Mouse (Mus musculus) adrenal gland, adult 8-10 months (tissue): ENCODE measurements at regions not wholly inside any gene's neighbourhood (a gene's known extent, or its start where the extent isn't known, plus 50 kb on each side); places are given as distances from the start of the nearest gene placed in this dataset.

Source experiments
- DNase-seq: peaks from one replicate; pipeline ENCODE4 v3.0.0; 2022

DNA sequence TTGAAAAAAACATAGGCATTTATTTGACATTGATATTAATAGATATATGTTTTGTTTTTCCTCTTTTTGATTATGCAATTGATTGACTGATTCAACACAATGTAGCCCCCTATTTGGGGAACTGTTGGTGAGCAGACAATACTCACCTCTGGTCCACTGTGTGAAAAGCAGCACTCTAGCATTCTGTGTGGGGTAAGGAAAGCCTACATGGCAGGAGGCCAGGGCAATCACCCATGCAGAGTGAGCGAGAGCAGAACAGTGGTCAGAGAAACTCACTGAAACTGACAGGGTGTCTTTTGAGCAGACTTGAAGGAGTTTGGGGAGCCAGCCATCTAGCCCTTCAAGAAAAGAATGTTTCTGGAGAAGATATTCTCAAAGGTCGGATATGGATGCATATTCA is 73.2 kb upstream of the Azi2 start:
- DNase-seq: no peak

DNA sequence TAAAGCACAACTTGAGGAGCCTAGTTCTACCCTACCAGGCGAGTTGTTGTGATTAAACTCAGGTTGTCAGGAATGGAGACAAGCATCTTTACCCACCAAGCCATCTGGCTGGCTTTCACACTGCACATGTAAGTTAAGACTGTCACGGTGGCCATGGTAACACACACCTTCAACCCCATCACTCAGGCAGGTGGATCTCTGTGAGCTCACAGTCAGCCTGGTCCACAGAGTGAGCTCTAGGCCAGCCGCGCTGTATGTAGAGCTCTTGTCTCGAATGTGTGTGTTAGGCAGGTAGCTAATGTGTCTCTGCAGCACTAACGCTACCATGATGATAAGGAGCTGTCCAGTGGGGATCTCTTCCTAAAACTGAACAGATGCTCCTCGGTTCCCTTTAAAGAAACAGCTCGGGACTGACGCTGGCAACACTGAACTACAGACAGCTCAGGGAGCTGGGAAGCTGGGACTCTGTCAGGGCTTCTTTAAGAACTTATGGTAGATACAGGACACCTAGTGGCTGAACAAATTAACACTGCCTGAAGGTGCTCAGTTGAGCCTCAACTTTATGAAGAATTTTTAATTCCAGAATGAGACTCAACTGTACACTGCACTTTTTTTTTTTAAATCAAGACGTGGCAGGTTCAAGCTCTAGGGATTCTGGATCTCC is 73.8 kb upstream of the Azi2 start:
- peak; percentile 6 for DNase-seq

DNA sequence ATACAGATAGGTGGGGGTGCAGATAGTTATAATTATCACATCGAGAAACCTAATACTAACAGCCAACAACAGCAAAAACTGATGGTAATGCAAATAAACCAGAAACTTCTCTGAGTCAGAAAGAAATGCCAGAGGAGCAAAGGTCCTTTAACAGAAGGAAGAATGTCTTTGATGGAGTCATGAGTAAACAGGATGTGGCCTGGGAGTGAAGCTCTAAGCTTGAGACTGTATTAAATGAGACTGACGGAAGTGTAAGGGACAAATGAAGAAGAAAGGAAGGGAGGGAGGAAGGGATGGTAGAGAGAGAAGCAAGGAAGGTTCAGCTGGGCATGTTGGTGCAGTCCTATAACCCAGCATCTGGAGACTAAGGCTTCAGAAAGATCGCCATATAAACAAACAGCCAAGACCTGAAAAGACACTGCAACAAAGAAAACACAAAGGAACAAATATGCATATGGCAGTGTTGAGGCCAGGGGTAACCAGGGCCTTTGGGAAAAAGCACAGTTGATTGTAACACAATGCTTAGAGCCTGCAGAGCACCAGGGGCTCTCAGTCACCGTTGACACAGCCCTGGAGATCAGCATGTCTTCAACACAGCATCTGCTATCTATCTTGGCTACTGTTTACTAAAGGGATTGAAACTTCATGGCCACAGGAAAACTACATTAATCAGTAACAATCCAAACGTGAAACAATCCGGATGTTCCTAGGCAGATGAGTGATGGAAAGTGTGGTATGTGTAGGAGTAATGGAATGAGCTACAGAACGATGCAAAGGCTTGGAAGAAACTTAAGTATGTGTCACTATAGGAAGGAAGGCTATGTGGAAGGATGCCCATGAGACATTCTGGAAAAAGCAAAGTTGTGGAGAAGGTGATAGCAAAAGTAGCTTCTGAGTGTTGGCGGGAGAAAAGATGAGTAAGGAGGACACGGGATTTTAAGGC is 77.9 kb upstream of the Azi2 start:
- DNase-seq: no peak

DNA sequence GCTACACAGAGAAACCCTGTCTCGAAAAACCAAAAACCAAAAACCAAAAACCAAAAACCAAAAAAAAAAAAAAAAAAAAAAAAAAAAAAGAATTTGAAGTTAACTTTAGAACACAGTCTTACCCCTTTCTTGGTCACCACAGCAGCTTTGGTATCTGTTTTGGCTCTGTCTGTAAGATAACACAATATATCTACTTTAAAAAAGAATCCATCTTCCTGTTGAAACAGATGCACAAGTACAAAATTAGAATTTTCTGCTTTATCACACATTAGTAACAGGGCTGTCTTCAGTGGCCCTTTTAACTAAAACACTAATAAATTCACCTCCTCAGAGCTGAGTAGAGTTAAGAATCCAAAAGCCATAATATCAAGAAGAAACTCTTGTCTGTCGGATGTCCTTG is 80.5 kb upstream of the Azi2 start:
- no peak for DNase-seq

DNA sequence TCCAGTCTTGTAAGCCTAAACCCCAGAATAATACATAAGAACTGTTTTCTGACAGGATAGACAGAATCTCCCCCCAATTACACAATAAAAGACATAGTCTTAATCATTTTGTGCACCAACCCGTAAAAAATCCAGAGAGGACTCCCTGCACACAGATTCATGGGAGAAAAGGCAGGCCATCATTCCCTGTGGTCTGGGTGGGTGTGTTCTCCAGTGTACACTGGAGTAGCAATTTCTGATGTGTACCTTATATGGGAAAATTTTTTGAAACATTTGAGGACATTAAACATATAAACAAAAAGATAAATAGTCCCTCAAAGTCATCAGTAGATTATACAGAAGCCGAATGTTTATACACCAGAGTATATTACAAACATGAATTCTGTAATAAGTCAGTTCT is 83.1 kb upstream of the Azi2 start:
- no peak for DNase-seq

DNA sequence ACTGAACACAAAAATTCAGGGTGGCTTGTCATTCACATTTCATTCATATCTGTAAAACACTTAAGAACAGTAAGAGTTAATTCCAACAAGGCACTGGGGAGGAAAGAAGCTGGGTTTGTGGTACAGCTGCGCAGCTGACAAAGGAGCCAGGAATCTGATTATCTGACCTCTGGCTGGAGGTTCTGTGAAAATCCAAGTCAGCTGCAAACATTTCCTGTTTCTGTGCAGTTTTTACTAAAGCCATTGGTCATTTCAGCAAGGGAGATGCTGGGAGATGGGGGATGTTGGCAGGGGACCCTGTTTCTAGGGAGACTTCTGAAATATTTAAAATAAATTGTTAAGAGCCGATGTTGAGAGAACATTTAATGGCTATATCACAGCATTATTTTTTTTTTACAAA is 83.6 kb upstream of the Azi2 start:
- DNase-seq: no peak

DNA sequence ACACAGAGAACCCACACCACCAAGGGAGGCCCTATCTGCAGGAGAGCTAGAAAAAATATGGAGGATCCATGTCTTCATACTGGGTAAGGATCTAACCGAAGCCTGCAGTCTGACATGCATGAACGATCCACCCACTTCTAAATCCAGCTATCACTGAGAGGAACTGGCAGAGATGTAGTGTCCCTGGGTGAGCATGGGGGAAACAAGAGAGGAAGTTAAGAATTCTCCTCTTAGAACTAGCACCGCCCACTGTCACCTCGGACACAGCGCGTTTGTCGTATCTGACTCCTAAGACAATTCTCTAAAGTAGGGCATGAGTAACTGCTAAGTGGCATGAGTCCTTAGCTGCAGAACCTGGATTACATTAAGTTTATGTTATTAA is 112.8 kb upstream of the Azi2 start:
- DNase-seq: no peak

DNA sequence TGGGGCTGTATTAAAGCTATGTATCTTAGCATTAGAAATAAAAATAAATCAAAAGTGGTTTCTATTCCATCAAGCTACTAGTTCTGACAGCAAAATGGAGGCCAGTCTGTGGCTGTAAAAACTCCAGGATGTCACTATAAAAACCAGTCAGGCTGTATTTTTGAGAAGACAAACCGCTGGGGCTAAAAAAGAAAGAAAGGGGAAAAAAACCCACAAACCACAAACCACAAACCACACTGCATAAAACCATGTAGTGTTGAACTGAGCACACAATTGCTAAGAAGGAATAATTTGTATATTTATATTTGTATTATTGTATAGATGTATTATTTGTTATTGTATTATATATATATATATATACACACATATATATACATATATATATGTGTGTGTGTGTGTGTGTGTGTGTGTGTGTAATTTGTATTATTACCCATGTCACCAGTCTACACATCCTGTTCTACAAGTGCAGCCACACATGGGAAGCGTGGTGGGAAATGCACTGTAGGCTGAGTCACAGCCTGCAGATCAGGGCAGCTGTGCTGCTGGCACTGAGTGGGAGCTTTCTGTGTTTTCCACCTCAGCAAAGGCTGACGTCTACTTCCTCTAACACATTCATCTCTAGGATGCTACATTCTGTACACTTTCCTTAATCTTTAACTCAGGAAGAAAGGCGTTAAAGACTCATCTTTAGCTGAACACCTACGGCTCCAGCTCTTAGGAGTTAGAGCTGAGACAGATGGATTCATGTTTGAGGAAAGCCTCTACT is 113.4 kb upstream of the Azi2 start:
- DNase-seq: no peak

DNA sequence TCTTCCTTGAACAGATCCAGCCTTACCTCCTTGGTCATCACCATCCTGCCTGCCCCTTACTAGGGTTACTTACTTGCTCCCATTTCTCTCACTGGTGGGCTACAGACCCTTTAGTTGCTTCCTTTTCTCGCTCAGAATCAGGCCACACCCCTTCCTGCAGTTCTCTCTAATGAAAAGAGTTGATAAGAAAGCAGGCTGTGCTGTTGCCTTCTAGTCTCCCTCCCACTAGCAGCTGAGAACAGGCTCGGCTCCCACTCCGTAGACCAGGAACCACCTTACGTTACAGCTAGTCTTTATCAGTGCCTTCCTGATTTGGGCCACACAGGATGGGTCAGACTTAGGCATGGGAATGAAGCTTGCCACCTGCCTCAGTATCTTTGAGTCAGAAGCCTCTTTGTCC is 117.3 kb upstream of the Azi2 start:
- no peak for DNase-seq

DNA sequence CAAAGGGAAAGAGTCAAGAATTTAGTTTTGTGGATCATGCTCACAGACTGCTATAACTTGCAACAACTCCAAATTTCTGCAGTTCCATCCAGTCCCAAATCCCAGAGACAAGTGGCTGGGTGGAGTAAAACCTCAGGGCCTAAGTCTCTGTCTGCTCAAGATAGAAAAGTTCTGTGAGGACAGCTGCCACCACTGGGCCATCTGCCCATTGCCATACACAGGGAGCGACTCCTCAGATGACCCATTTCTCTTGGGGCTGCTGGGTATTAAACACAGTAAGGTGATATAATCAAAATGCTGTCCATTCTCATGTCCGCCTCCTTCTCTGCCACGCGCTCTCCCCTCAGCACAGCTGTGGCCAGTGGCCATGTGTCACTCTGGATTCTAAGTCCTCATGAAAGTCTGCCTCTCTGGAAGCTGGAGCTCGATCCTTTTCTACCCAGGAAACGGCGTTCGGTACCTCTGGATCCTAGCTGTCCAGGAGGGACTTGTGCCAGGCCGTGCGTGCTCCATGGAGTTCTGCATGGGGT is 132.3 kb upstream of the Azi2 start:
- no peak for DNase-seq

DNA sequence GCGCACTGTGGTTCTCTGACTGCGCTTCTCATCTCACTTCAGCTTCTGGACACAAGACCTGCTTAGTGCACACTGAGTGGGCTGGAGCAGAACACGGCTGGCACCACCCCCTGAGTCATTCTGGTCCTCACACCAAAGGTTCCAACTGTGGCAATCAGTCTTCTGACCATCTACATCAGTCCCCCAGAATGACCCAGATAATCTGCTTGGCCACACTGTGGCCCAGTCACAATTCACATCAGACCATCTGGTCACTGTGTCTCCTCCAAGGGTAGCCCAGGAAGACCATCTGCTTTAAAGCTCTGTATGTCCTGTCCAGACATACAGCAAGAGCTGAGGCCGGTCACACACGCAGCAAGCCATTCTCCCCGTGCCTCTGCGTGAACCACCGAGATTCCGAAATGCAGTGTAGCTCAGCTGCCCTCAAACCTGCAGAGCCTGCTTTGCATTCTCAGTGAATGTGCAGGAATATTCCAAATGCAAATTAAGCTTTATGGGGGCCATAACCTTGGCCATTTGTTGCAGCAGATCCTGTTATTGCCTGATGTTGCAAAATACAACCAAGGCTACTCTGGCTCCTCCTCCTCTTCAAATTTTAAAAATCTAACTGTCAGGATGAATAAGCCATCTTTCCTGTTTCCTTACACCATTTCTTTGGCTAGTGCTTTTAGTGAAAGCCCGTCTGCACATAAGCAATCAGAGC is 135.1 kb upstream of the Azi2 start:
- peak; percentile 24 for DNase-seq

DNA sequence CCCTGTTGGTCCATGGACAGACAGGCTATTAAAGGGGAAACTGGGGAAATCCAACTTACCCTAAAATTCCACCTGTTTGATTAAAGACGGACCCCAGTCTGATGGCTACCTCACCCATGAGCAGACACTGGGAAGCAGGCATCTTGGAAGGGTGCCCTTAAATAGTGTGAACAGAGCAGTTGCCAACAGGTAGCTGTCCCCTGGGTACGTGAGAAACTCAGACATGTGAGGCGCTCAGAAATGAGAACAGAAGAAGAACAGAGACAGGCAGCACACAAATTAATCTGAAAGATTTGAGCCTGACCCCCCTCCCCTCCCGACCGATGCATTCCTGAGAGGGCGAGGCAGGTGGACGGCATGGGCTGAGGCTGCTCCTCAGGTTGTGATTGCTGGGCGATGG is 135.7 kb upstream of the Azi2 start:
- no peak for DNase-seq

DNA sequence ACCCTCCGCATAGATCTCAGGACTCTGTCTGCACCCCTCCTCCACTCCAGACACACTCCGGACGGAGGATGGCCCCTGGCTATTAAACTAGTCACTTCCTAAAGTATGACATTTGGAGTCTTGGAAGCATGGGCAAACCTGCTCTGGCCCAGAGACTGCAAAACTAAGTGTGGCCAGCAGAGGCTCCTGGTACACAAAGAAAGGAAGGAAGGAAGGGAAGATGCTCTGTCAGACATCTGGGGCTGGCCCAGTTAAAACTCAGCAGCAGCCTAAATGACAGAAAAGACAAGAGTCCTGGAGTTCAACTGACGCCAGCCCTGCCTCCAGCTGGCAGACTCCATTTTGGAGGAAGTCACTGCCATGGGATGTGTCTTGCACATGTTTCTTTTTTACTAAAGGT is 137.3 kb upstream of the Azi2 start:
- no peak for DNase-seq

DNA sequence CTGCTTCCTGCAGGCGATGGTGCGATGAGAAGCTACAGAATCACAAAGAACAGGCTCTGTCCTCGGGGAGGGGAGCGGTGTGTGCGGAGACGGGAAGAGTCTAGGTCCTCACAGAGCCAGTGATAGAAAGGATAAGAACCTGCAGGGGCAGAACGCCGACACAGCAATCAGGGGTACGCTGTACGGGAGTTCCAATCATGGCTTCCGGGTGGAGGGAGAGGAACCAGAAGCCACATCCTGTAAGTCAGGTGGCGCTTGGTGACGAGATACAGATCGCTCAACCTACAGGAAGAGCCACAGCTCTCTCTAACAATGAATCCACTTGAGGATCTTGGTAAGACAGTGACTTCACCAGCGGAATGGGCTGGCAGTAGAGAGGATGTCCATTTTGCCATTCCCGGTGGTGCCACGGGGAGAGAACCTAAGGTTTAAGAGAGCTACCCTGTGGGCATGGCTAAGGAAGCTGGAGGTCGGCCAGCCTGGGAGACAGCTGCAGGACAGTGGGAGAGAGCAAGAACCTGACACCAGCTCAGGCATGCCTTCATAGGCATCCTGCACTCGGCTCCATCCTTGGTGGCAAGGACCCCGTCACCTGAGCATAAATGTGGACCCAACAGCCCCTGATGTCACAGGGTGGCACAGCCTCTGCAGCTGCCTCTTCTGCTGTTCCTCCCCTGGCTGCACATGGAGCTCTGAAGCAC is 137.9 kb upstream of the Azi2 start:
- no peak for DNase-seq

DNA sequence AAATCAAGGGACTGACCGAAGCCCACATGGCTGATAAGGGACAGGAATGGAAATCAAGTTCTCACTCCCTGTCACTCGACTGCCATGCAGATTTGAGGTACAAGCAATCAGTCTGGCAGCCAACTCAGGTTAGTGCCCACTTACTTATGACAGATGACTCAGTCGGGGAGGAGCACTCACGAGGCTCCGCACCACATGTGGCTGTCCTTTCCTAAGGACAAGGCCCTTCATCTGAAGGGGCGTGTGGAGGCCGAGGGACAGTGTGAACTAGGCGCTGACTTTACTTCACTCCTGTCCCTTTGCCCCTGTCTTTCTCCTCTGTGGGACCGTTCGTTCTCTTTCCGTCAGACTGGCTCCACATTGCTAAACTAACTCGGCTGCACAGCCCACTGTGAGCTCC is 139.7 kb upstream of the Azi2 start:
- DNase-seq: peak; percentile 11

DNA sequence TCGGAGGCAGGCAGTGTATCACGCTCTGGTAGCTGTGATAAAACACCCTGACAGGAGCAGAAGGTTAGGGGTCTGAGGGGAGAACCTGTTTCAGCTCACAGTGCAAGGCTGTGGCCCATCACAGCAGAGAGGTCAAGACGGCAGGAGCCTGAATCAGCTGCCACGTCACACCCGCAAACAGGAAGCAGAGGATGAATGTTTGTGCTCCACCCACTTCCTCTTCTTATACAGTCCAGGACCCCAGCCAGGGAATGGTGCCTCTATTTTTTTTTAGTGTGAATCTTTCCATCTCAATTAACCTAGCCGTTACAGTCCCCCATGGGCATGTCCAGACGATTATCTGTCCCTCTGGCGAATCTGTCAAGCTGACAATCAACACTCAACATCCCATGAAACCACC is 143.8 kb upstream of the Azi2 start:
- no peak for DNase-seq

DNA sequence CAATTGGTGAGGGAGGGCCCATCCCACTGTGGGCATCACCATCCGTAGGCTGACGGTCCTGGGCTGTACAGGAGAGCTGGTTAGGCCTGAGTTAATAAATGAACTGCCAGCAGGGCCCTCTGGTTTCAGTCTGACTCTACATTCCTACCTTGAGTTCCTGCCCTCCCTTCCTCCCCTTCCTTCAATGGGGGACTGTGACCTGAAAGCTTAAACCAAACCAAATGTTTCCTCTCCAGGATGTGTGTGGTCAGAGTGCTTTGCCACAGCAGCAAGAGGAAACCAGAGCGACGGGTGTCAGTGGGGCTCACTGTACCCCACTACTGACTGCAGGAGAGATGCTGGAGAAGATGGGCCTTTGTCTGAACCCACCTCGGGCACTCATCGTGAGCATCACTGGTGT is 147.7 kb upstream of the Azi2 start:
- no peak for DNase-seq

DNA sequence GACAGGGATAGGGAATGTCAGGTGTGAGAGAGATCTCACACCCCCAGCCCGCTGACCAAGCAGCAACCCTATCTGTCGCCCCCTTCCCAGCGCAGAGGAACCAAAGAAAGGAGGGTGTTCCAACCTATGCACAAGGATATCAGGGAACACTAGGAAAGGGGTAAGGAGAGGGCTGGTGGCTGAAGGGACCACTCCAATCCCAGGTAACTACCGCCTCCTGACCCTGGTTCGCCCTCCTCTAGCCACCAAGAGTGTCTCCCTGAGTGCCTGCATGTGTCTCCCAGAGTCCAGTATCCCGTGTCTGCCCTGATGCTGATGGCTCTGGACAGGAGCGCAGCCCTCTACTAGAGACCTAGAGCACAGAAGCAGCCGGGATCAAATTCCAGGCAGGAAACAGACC is 167.1 kb upstream of the Azi2 start:
- DNase-seq: no peak

DNA sequence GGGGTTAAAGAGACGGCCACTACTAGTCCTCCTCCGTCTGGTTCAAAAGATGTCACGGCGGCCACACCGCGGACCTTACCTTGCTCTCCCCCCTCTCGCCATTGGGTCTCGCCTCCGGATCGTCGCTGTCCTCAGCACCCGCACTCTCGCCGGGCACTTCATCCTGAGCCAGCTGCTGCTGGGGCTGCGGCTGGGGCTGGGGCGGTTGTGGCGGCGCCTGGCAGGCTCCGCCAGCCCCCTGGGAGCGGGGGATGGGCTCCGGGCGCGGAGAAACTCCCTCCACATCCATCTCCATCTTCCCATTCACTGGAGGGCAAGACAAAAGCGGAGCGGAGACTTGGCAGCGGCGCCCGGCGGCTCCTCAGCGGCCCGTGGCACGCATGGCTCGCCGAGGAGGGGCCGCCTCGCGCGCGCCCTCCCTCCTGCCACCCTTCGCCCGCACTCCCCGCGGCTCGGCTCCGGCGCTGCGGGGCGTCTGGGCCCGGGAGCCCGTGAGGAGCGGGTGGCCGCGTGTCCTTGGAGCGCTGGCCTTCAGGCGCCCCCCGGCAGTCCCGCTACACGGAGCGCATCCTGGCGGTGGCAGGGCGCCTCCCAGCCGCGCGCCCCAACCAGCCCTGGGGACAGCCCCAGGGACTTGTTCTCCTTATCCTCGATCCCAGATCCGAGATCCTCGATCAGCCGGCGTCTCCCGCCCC is 167.8 kb upstream of the Azi2 start:
- DNase-seq: no peak

DNA sequence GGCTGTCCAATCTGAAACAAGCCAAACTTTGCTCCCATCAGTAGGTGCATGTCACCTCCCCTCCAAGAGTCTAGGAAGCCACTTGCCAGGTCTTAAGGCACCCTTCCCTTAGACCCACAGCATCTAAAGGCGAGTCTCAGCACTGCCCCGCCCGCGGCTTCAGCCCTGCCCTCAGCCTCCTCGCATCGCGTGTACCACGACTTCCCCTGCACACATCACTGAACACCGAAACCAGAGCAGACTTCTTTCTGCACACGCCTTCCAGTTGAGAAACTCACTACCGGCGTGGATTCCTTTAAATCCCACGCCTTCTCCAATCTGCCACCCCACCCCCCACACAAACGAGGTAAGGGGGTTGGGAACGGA is 168.3 kb upstream of the Azi2 start:
- DNase-seq: no peak

DNA sequence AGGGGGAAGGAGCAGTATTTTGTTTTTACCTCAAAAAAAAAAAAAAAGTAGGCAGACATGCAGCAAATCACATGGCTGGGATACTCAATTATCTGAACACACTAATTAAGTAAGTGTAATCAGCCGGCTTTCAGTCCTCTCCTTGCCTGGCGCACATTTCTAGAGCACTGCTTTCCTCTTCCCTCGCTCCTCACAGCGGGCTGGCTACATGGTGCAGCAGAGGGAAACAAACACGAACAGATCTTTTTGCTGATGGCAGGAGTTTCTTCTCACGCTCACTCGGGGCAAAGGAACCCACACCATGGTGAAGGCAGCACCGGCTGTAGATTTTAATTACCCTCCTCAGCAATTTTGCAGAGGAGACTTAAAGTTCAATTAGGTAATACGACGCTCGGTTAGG is 169.7 kb upstream of the Azi2 start:
- no peak for DNase-seq
